Mouse (Mus musculus) cerebellum, adult 8-10 months (tissue): ENCODE measurements around the gene Cfap74.

ENCODE experiments used
- DNase-seq: peaks from one replicate; pipeline ENCODE4 v3.0.0; 2022

Cfap74 gene

GRCm38 (mm10) chr4:155505067-155505466 lies 96.1 kb downstream of the Cfap74 start:
- no peak for DNase-seq

- DNase-seq: no peak
Measured at GRCm38 (mm10) chr4:155505671-155506295, 96.8 kb downstream of the Cfap74 start.

GRCm38 (mm10) chr4:155508614-155509013 lies 99.6 kb downstream of the Cfap74 start:
- DNase-seq: no peak

GRCm38 (mm10) chr4:155510981-155511380 lies 102.0 kb downstream of the Cfap74 start:
- no peak for DNase-seq

GRCm38 (mm10) chr4:155514810-155515209 lies 105.8 kb downstream of the Cfap74 start:
- DNase-seq: no peak
